Mouse (Mus musculus) bone marrow macrophage, adult 2 months (primary cell): ENCODE data around the gene Gle1.

Experiments used
- CTCF ChIP-seq: IDR thresholded peaks from 2 replicates; pipeline ENCODE4 v1.5.1; 2012; ENCODE audit warnings: low read depth, mild to moderate bottlenecking, low read length, moderate library complexity
- POLR2A ChIP-seq: IDR thresholded peaks from 2 replicates; pipeline ENCODE4 v1.6.1; 2012; ENCODE audit warnings: mild to moderate bottlenecking, low read depth, low read length, borderline replicate concordance

GRCm38 (mm10) chr2:29917621-29918020, 17.6 kb upstream of the Gle1 start:
- TF ChIP-seq POLR2A (no peak), CTCF (no peak)
